Mouse (Mus musculus): Measurements from ENCODE around the gene Slc25a30. TPM values are rescaled to one million over a fixed set of nuclear protein-coding genes. Genes with fewer than 3 reads are reported as not detected.

Gene Slc25a30
- polyA plus RNA-seq, 1 experiment from 2014 or later, result 8.9 TPM

GRCm38 (mm10) chr14:75735597-75735996 lies 51.2 kb downstream of the Slc25a30 start:
- Histone ChIP-seq H3K4me2 (ENCODE audit: low read length) (no peak overlapping the region), H3K4me1 (ENCODE audit: control insufficient read depth, insufficient read depth, low read length) (no peaks in the 10 kb centered on the region), H3K27ac (ENCODE audit: low read length) (no peak overlapping the region), H3K4me3 (ENCODE audit: low read depth, low read length) (no peak overlapping the region), H3K9me3 (replicated peaks; ENCODE audit: control insufficient read depth, low read length, poor library complexity, severe bottlenecking) (no peaks in the 10 kb centered on the region), H3K36me3 (ENCODE audit: control insufficient read depth, insufficient read depth, low read length) (peaks cover 34% of the 10 kb centered on the region), H3K9ac (ENCODE audit: low read depth, low read length) (no peak overlapping the region), H3K27me3 (ENCODE audit: control insufficient read depth, insufficient read depth, low read depth, low read length) (no peaks in the 10 kb centered on the region)
- ATAC-seq, result no peak
- 95% methylated on average over 3 of the region's 3 CpGs for WGBS

DNA sequence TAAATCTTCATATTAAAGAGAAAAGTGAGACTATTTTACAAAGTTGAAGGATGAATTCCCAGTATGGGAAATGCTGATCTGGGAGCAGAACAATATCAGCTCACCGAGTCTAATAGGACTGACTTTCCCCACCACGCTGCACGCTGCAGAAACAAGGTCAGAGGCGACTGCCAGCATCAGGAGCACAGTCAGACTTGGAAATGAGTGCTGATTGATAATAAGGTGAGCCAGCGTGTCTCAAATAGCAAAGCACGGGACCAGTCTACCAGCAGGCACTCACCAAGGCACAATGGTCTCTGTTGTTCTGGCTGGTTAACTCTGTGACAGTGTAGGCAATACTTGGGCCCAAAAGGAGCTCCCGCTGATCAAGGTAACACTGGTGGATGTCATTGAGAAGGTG lies 54.2 kb downstream of the Slc25a30 start:
- Histone ChIP-seq H3K9me3 (replicated peaks; ENCODE audit: control insufficient read depth, low read length, poor library complexity, severe bottlenecking) (no peaks in the 10 kb centered on the region), H3K27me3 (ENCODE audit: control insufficient read depth, insufficient read depth, low read depth, low read length) (no peaks in the 10 kb centered on the region), H3K4me1 (ENCODE audit: control insufficient read depth, insufficient read depth, low read length) (no peaks in the 10 kb centered on the region), H3K4me3 (ENCODE audit: low read depth, low read length) (no peak overlapping the region), H3K36me3 (ENCODE audit: control insufficient read depth, insufficient read depth, low read length) (peaks cover 41% of the 10 kb centered on the region), H3K9ac (ENCODE audit: low read depth, low read length) (no peak overlapping the region), H3K27ac (ENCODE audit: low read length) (no peak overlapping the region), H3K4me2 (ENCODE audit: low read length) (no peak overlapping the region)
- ATAC-seq, result no peak
- 83% methylated on average over 7 of the region's 7 CpGs for WGBS

DNA sequence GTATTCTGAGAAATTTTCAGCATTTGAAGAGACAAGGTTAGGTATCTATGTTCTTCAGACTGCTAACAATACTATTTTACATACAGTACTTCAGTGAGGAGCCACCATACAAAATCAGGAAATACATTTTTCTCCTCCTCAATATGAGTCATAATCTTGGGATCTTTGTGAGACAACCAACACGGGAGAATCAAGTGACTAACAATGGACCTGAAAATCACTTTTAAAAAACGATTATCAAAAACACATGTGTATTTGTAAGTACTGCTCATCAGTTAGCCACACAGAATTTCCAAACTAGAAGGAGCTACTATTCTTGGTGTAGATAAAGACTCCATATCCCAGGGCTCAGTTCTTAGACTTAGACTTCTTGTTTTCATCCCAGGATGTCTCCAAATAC lies 55.5 kb downstream of the Slc25a30 start:
- Histone ChIP-seq H3K9ac (ENCODE audit: low read depth, low read length) (no peak overlapping the region), H3K4me2 (ENCODE audit: low read length) (no peak overlapping the region), H3K36me3 (ENCODE audit: control insufficient read depth, insufficient read depth, low read length) (peaks cover 45% of the 10 kb centered on the region), H3K9me3 (replicated peaks; ENCODE audit: control insufficient read depth, low read length, poor library complexity, severe bottlenecking) (no peaks in the 10 kb centered on the region), H3K27ac (ENCODE audit: low read length) (no peak overlapping the region), H3K4me1 (ENCODE audit: control insufficient read depth, insufficient read depth, low read length) (no peaks in the 10 kb centered on the region), H3K4me3 (ENCODE audit: low read depth, low read length) (no peak overlapping the region), H3K27me3 (ENCODE audit: control insufficient read depth, insufficient read depth, low read depth, low read length) (no peaks in the 10 kb centered on the region)
- 86% methylated on average over 2 of the region's 2 CpGs for WGBS
- no peak for ATAC-seq

GRCm38 (mm10) chr14:75728111-75728510 lies 58.7 kb downstream of the Slc25a30 start:
- peaks cover 38% of the 10 kb centered on the region for H3K36me3 ChIP-seq (ENCODE audit: control insufficient read depth, insufficient read depth, low read length)

DNA sequence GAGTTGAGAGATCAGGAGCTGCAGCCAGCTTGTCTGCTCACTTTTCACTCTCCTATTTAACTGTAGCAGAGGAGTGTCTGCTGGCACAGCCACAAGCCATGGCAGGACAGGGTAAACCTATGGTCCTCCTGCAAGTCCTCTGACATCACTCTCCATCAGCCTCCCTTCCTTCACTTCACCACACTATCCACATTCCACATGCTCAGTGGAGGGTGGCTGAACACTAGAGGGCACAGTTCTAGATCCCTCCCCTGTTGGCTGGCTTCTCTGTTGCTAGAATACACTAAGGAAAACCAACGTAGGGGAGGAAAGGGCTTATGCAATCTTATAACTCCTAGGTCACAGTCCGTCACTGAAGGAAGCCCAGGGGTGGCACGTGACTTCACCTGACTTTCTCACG lies 59.8 kb downstream of the Slc25a30 start:
- Histone ChIP-seq H3K27ac (ENCODE audit: low read length) (no peak overlapping the region), H3K4me3 (ENCODE audit: low read depth, low read length) (no peak overlapping the region), H3K27me3 (ENCODE audit: control insufficient read depth, insufficient read depth, low read depth, low read length) (no peaks in the 10 kb centered on the region), H3K9me3 (replicated peaks; ENCODE audit: control insufficient read depth, low read length, poor library complexity, severe bottlenecking) (no peaks in the 10 kb centered on the region), H3K36me3 (ENCODE audit: control insufficient read depth, insufficient read depth, low read length) (peaks cover 34% of the 10 kb centered on the region), H3K4me2 (ENCODE audit: low read length) (no peak overlapping the region), H3K4me1 (ENCODE audit: control insufficient read depth, insufficient read depth, low read length) (no peaks in the 10 kb centered on the region), H3K9ac (ENCODE audit: low read depth, low read length) (no peak overlapping the region)
- ATAC-seq, result no peak
- 73% methylated on average over 4 of the region's 4 CpGs for WGBS

More at GRCm38 (mm10) chr14:75728111-75728510, 58.7 kb downstream of the Slc25a30 start:
- ATAC-seq, result no peak
- 91% methylated on average over 5 of the region's 5 CpGs for WGBS
- Histone ChIP-seq H3K9ac (ENCODE audit: low read depth, low read length) (no peak overlapping the region), H3K4me2 (ENCODE audit: low read length) (no peak overlapping the region), H3K27ac (ENCODE audit: low read length) (no peak overlapping the region), H3K9me3 (replicated peaks; ENCODE audit: control insufficient read depth, low read length, poor library complexity, severe bottlenecking) (no peaks in the 10 kb centered on the region), H3K4me1 (ENCODE audit: control insufficient read depth, insufficient read depth, low read length) (no peaks in the 10 kb centered on the region), H3K27me3 (ENCODE audit: control insufficient read depth, insufficient read depth, low read depth, low read length) (no peaks in the 10 kb centered on the region), H3K4me3 (ENCODE audit: low read depth, low read length) (no peak overlapping the region)

DNA sequence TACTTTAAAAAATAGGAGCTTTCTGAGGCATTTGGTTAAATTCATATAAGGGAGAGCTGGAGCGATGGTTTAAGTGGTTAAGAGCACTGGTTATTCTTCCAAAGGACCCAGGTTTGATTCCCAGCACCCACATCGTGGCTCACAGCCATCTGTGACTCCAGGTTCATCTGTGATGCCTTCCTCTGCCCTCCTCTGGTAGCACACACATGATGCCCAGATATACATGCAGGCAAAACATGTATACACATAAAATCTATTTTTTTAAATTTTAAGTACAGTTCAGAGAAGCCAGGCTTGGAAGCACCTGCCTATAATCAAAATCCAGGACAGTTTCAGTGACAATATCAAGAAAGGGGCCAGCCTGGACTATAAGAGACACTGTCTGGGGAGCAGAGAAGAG lies 64.0 kb downstream of the Slc25a30 start:
- Histone ChIP-seq H3K27ac (ENCODE audit: low read length) (no peak overlapping the region), H3K36me3 (ENCODE audit: control insufficient read depth, insufficient read depth, low read length) (peaks cover 21% of the 10 kb centered on the region), H3K4me1 (ENCODE audit: control insufficient read depth, insufficient read depth, low read length) (no peaks in the 10 kb centered on the region), H3K9me3 (replicated peaks; ENCODE audit: control insufficient read depth, low read length, poor library complexity, severe bottlenecking) (no peaks in the 10 kb centered on the region), H3K9ac (ENCODE audit: low read depth, low read length) (no peak overlapping the region), H3K4me3 (ENCODE audit: low read depth, low read length) (no peak overlapping the region), H3K27me3 (ENCODE audit: control insufficient read depth, insufficient read depth, low read depth, low read length) (no peaks in the 10 kb centered on the region), H3K4me2 (ENCODE audit: low read length) (no peak overlapping the region)
- ATAC-seq, result no peak
- WGBS, result 98% methylated on average over 2 of the region's 2 CpGs

DNA sequence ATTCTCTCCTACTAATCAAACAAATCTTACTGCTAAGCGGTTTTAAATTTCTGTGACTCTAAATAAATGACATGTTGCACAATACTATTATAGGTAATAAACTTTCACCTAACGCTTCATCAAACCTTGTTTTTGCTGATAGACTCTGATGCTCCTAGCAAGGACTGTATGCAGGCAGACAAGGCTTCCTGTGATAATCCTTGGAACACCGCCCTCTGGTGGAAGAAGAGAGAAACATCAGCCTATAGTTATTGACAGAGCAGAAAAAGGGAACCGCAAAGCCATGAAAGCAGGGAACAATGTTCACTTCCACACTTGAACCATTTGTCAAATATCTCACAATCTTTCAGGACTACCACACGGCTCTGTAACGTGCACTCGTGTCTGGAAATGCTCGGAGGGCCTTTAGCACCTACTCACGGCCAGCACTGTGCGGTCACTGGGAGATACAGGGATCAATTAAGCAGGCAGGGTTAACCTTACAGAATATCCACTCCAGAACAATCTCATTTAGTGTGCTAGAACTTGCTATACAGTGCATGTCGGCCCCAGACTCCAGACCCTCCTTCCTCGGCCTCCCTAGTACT lies 64.8 kb downstream of the Slc25a30 start:
- H3K9ac ChIP-seq (ENCODE audit: low read depth, low read length), result no peak overlapping the region
- H3K27me3 ChIP-seq (ENCODE audit: control insufficient read depth, insufficient read depth, low read depth, low read length), result no peaks in the 10 kb centered on the region
- H3K36me3 ChIP-seq (ENCODE audit: control insufficient read depth, insufficient read depth, low read length), result peaks cover 16% of the 10 kb centered on the region
- no peak overlapping the region for H3K4me2 ChIP-seq (ENCODE audit: low read length)
- no peaks in the 10 kb centered on the region for H3K9me3 ChIP-seq (replicated peaks; ENCODE audit: control insufficient read depth, low read length, poor library complexity, severe bottlenecking)
- 57% methylated on average over 12 of the region's 12 CpGs for WGBS
- H3K27ac ChIP-seq (ENCODE audit: low read length), result no peak overlapping the region
- ATAC-seq, result peak; percentile 42; the same call in 1 of the 2 replicates
- H3K4me1 ChIP-seq (ENCODE audit: control insufficient read depth, insufficient read depth, low read length), result no peaks in the 10 kb centered on the region
- no peak overlapping the region for H3K4me3 ChIP-seq (ENCODE audit: low read depth, low read length)

DNA sequence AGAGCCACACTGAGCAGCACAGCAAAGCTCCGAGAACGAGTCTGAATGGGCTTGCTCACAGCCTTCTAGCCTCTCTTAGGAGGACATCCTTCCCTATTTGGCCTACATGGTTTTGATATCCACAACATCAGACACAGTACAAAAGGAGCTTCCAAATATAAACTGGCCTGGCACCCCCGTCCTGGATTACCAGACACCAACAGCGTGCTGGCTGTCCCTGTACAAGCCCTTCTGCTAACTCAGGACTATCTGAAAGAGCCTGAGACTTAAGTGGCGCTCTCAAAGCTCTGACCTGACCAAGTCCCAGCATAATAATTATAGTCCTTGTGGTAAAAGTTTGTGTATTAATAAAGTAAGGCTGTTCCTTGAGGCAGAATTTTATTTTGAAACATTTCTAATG lies 66.7 kb downstream of the Slc25a30 start:
- Histone ChIP-seq H3K4me2 (ENCODE audit: low read length) (no peak overlapping the region), H3K27me3 (ENCODE audit: control insufficient read depth, insufficient read depth, low read depth, low read length) (no peaks in the 10 kb centered on the region), H3K4me1 (ENCODE audit: control insufficient read depth, insufficient read depth, low read length) (no peaks in the 10 kb centered on the region), H3K9me3 (replicated peaks; ENCODE audit: control insufficient read depth, low read length, poor library complexity, severe bottlenecking) (no peaks in the 10 kb centered on the region), H3K9ac (ENCODE audit: low read depth, low read length) (no peak overlapping the region), H3K36me3 (ENCODE audit: control insufficient read depth, insufficient read depth, low read length) (peaks cover 24% of the 10 kb centered on the region), H3K27ac (ENCODE audit: low read length) (no peak overlapping the region), H3K4me3 (ENCODE audit: low read depth, low read length) (no peak overlapping the region)
- 95% methylated on average over 5 of the region's 5 CpGs for WGBS
- no peak for ATAC-seq

DNA sequence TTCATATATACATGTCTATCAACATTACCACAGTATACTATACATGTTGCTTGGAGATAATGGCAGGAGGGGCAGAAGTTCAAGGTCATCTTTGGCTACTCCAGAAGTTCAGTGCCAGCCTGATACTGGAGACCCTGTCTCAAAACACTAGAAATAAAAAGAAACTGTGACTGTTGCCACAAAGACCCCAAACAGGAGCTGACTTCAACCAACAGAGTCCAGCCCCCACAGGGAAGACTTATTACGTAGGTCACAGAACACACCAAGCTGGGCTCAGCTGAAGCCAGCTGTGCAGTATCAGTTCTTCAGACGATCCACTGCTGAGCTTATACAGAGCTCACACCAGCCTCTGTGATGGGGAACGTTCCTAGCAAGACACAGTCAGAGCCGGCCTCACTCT lies 70.4 kb downstream of the Slc25a30 start:
- WGBS, result 89% methylated on average over 4 of the region's 4 CpGs
- Histone ChIP-seq H3K4me3 (ENCODE audit: low read depth, low read length) (no peak overlapping the region), H3K4me2 (ENCODE audit: low read length) (no peak overlapping the region), H3K36me3 (ENCODE audit: control insufficient read depth, insufficient read depth, low read length) (peaks cover 24% of the 10 kb centered on the region), H3K27ac (ENCODE audit: low read length) (no peak overlapping the region), H3K4me1 (ENCODE audit: control insufficient read depth, insufficient read depth, low read length) (no peaks in the 10 kb centered on the region), H3K9ac (ENCODE audit: low read depth, low read length) (no peak overlapping the region), H3K9me3 (replicated peaks; ENCODE audit: control insufficient read depth, low read length, poor library complexity, severe bottlenecking) (no peaks in the 10 kb centered on the region), H3K27me3 (ENCODE audit: control insufficient read depth, insufficient read depth, low read depth, low read length) (no peaks in the 10 kb centered on the region)
- ATAC-seq, result no peak
